Mouse (Mus musculus) embryonic facial prominence, embryonic 15.5 days (tissue): ENCODE measurements around the gene Gm21974. TPM values are rescaled to one million over a fixed set of nuclear protein-coding genes. Genes with fewer than 3 reads are reported as not detected.

Source experiments
- ATAC-seq: fragments of 200-750 bp; cut with Nextera tagmentation; 2 replicates; pipeline ENCODE4 v1.8.0; 2017; ENCODE audit warnings: low read depth, moderate TSS enrichment; ENCODE audit not compliant: insufficient number of reproducible peaks, low FRiP score, low TSS enrichment
- H3K27ac ChIP-seq: fragments of 300-500 bp; sonication (generic); replicated peaks from 2 replicates; pipeline ENCODE4 v1.5.1; 2015; ENCODE audit warnings: mild to moderate bottlenecking, inconsistent platforms
- H3K27me3 ChIP-seq: fragments of 300-500 bp; sonication (generic); 2 replicates; pipeline ENCODE4 v1.6.1; 2015; ENCODE audit warnings: inconsistent platforms
- H3K36me3 ChIP-seq: fragments of 300-500 bp; sonication (generic); 2 replicates; pipeline ENCODE4 v1.6.1; 2015; ENCODE audit warnings: mild to moderate bottlenecking, inconsistent platforms
- H3K4me1 ChIP-seq: fragments of 300-500 bp; sonication (generic); 2 replicates; pipeline ENCODE4 v1.6.1; 2015; ENCODE audit warnings: inconsistent platforms
- H3K4me2 ChIP-seq: fragments of 300-500 bp; sonication (generic); replicated peaks from 2 replicates; pipeline ENCODE4 v1.6.1; 2015; ENCODE audit warnings: mild to moderate bottlenecking, inconsistent platforms
- H3K4me3 ChIP-seq: fragments of 300-500 bp; sonication (generic); replicated peaks from 2 replicates; pipeline ENCODE4 v1.5.1; 2015; ENCODE audit warnings: mild to moderate bottlenecking, inconsistent platforms
- H3K9ac ChIP-seq: fragments of 300-500 bp; sonication (generic); 2 replicates; pipeline ENCODE4 v1.6.1; 2015; ENCODE audit warnings: inconsistent platforms
- H3K9me3 ChIP-seq: fragments of 300-500 bp; sonication (generic); replicated peaks from 2 replicates; pipeline ENCODE4 v1.6.1; 2016; ENCODE audit warnings: inconsistent platforms
- WGBS: fragments of 180-500 bp; shearing (Covaris S2); methylation state at CpG from one replicate; pipeline ENCODE4 v1.1.7; 2015; 5-methylcytosine and 5-hydroxymethylcytosine counted together
- polyA plus RNA-seq: library from polyadenylated mRNA; unstranded; fragments of >200 nt; fragmentation: Nextera tagmentation; extraction: Ambion mirVana; gene quantifications from 2 replicates; pipeline ENCODE4 v1.2.1, GENCODE M21; 2015

Gene Gm21974
- polyA plus RNA-seq, 1 experiment from 2014 or later: not detected

DNA sequence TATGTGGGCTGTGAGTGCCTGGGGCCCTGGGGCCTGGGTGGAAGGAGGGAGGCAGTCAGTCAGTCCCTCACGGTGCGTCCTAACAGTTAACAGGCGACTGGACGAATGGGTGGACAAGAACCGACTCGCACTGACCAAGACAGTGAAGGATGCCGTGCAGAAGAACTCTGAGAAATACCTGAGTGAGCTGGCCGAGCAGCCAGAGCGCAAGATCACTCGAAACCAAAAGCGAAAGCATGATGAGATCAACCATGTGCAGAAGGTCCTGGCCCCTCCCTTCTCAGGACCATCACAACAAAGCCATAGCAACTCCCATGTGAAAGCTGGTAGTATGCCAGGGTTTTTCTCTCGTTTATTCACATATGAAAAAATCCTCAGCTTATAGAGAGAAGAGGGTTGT, 20.0 kb upstream of the Gm21974 start:
- Histone ChIP-seq H3K27me3 (no peaks in the 10 kb centered on the region), H3K27ac (no peak overlapping the region), H3K9me3 (no peaks in the 10 kb centered on the region), H3K4me2 (no peak overlapping the region), H3K4me1 (peaks cover 14% of the 10 kb centered on the region), H3K9ac (no peak overlapping the region), H3K36me3 (peaks cover 38% of the 10 kb centered on the region), H3K4me3 (no peak overlapping the region)
- ATAC-seq: no peak
- 81% methylated on average over 12 of the region's 12 CpGs for WGBS

- WGBS: 15% methylated on average over 4 of the region's 4 CpGs
- peaks cover 14% of the 10 kb centered on the region for H3K4me1 ChIP-seq
- ATAC-seq: no peak
- peaks cover 44% of the 10 kb centered on the region for H3K36me3 ChIP-seq
- no peaks in the 10 kb centered on the region for H3K27me3 ChIP-seq
- H3K27ac ChIP-seq: peak overlapping the region; percentile 92; the same call in 1 of the 2 replicates
- peak overlapping the region; percentile 61 for H3K4me2 ChIP-seq
- H3K9me3 ChIP-seq: no peaks in the 10 kb centered on the region
- peak overlapping the region; percentile 72; the same call in 1 of the 2 replicates for H3K9ac ChIP-seq
- H3K4me3 ChIP-seq: peak overlapping the region; percentile 94
Observed at GRCm38 (mm10) chr7:127912938-127913337, 17.7 kb upstream of the Gm21974 start.

DNA sequence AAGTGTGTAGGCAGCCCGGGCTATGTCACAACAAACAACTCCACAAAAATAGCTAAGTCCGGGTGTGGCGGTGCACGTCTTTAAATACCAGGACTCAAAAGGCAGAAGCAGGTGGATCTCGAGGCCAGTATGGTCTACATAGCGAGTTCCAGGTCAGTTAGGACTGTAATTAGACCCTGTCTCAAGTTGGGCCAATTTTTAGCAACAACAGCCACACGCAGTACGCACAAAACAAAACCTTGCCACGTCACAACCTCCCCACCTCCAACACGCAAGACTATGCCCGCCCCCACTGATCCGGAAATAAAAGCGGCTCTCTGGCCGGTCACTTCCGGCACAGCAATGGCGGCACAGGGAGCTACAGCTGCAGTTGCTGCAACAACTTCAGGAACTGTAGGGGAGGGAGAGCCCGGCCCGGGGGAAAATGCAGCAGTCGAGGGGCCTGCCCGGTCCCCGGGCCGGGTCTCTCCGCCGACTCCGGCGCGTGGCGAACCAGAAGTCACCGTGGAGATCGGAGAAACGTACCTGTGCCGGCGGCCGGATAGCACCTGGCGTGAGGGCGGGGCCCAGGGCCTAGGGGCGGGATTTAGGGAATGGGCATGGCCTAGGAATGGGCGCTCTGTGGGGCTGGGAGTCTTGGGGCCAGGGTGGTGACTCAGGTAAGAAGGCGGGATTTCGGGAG, 17.1 kb upstream of the Gm21974 start, which contains the start of gene Kat8:
Kat8 (plus strand) TSS at position 327 of the 682 bp plus-strand sequence.
- no peaks in the 10 kb centered on the region for H3K27me3 ChIP-seq
- H3K4me1 ChIP-seq: peaks cover 14% of the 10 kb centered on the region
- 1% methylated on average over 40 of the region's 40 CpGs for WGBS
- H3K9ac ChIP-seq: peak within 1 kb of the TSS; percentile 72
- H3K36me3 ChIP-seq: peaks cover 47% of the 10 kb centered on the region
- H3K9me3 ChIP-seq: no peaks in the 10 kb centered on the region
- peak within 1 kb of the TSS; percentile 92 for H3K27ac ChIP-seq
- ATAC-seq: peak; percentile 92
- H3K4me2 ChIP-seq: peak within 1 kb of the TSS; percentile 61
- peak within 1 kb of the TSS; percentile 94 for H3K4me3 ChIP-seq

- peaks cover 44% of the 10 kb centered on the region for H3K36me3 ChIP-seq
- H3K27me3 ChIP-seq: no peaks in the 10 kb centered on the region
- WGBS: 89% methylated on average over 4 of the region's 4 CpGs
- no peak overlapping the region for H3K9ac ChIP-seq
- H3K4me2 ChIP-seq: no peak overlapping the region
- H3K27ac ChIP-seq: no peak overlapping the region
- no peaks in the 10 kb centered on the region for H3K9me3 ChIP-seq
- no peak overlapping the region for H3K4me3 ChIP-seq
- no peak for ATAC-seq
- peaks cover 27% of the 10 kb centered on the region for H3K4me1 ChIP-seq
Observed at GRCm38 (mm10) chr7:127908656-127909055, 13.4 kb upstream of the Gm21974 start.

GRCm38 (mm10) chr7:127907939-127908338, 12.7 kb upstream of the Gm21974 start:
- no peak overlapping the region for H3K9ac ChIP-seq
- WGBS: 96% methylated on average over 12 of the region's 12 CpGs
- no peak for ATAC-seq
- H3K27me3 ChIP-seq: no peaks in the 10 kb centered on the region
- no peak overlapping the region for H3K4me3 ChIP-seq
- H3K4me2 ChIP-seq: no peak overlapping the region
- H3K27ac ChIP-seq: no peak overlapping the region
- peaks cover 22% of the 10 kb centered on the region for H3K4me1 ChIP-seq
- no peaks in the 10 kb centered on the region for H3K9me3 ChIP-seq
- H3K36me3 ChIP-seq: peaks cover 44% of the 10 kb centered on the region

DNA sequence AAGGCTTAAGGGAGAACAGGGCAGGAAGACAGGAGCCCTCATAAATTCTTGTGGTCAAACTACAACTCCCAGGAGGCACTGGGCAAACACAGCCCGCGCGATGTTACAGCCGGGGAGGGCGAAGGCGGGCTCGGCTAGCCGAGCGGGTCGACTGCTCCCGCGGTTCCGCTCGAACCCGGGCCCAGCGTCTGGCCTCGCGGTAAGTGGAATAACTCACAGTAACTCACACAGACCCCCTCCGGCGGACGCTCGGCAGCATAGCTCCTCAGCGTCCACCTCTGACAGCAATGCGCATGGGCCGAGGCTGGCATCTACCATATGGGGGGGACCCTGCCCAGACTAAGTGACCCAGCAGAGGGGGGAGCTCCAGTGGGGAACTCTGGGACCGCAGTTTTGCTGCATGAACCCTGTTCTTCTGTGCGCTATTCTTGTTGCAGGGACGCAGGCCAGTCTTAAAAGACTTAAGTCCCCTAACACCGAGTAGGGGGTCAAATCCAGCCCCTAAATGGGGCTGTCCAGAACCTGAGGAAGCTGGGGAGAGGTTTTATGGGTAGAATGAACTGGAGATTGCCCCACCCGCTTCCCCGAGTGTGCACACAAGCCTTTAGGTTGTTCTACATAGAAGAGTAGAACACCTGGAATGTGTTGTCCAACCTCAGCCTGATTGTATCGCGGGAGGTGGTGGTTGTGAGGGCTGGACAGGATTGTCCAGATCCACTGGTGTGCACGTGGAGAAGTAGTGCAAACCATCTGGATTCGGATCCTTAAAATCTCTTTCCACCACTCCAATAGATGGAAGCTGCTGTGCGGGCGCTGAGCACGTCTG, 8.9 kb upstream of the Gm21974 start, which contains the start of gene Bckdk:
Bckdk (plus strand) TSS at position 112 of the 826 bp plus-strand sequence.
- peak within 1 kb of the TSS; percentile 90 for H3K9ac ChIP-seq
- H3K27me3 ChIP-seq: no peaks in the 10 kb centered on the region
- H3K36me3 ChIP-seq: peaks cover 43% of the 10 kb centered on the region
- peak within 1 kb of the TSS; percentile 78 for H3K4me3 ChIP-seq
- peak within 1 kb of the TSS; percentile 83 for H3K4me2 ChIP-seq
- peak within 1 kb of the TSS; percentile 92 for H3K27ac ChIP-seq
- peak; percentile 90 for ATAC-seq
- 4% methylated on average over 38 of the region's 38 CpGs for WGBS
- no peaks in the 10 kb centered on the region for H3K9me3 ChIP-seq
- peaks cover 13% of the 10 kb centered on the region for H3K4me1 ChIP-seq

GRCm38 (mm10) chr7:127901772-127902171, 6.5 kb upstream of the Gm21974 start:
- H3K27ac ChIP-seq: no peak overlapping the region
- H3K9ac ChIP-seq: no peak overlapping the region
- peaks cover 19% of the 10 kb centered on the region for H3K36me3 ChIP-seq
- peaks cover 13% of the 10 kb centered on the region for H3K4me1 ChIP-seq
- WGBS: 82% methylated on average over 2 of the region's 2 CpGs
- no peaks in the 10 kb centered on the region for H3K9me3 ChIP-seq
- ATAC-seq: no peak
- no peak overlapping the region for H3K4me2 ChIP-seq
- no peaks in the 10 kb centered on the region for H3K27me3 ChIP-seq
- H3K4me3 ChIP-seq: no peak overlapping the region

GRCm38 (mm10) chr7:127899997-127900396, 4.7 kb upstream of the Gm21974 start:
- 35% methylated on average over 7 of the region's 7 CpGs for WGBS
- H3K4me2 ChIP-seq: no peak overlapping the region
- H3K9ac ChIP-seq: no peak overlapping the region
- H3K36me3 ChIP-seq: 0 out of 2 replicates have a peak, but pooled peaks cover 2% of the 10 kb centered on the region
- H3K4me3 ChIP-seq: no peak overlapping the region
- no peak for ATAC-seq
- H3K9me3 ChIP-seq: no peaks in the 10 kb centered on the region
- H3K27ac ChIP-seq: no peak overlapping the region
- peaks cover 10% of the 10 kb centered on the region for H3K4me1 ChIP-seq
- no peaks in the 10 kb centered on the region for H3K27me3 ChIP-seq

- H3K4me2 ChIP-seq: no peak overlapping the region
- H3K4me1 ChIP-seq: peaks cover 14% of the 10 kb centered on the region
- ATAC-seq: no peak
- no peak overlapping the region for H3K4me3 ChIP-seq
- no peaks in the 10 kb centered on the region for H3K27me3 ChIP-seq
- H3K9ac ChIP-seq: no peak overlapping the region
- H3K9me3 ChIP-seq: no peaks in the 10 kb centered on the region
- H3K27ac ChIP-seq: no peak overlapping the region
- peaks cover 1% of the 10 kb centered on the region; the same call in 1 of the 2 replicates for H3K36me3 ChIP-seq
- WGBS: 32% methylated on average over 10 of the region's 10 CpGs
Observed at GRCm38 (mm10) chr7:127898179-127898956, 3.1 kb upstream of the Gm21974 start.

DNA sequence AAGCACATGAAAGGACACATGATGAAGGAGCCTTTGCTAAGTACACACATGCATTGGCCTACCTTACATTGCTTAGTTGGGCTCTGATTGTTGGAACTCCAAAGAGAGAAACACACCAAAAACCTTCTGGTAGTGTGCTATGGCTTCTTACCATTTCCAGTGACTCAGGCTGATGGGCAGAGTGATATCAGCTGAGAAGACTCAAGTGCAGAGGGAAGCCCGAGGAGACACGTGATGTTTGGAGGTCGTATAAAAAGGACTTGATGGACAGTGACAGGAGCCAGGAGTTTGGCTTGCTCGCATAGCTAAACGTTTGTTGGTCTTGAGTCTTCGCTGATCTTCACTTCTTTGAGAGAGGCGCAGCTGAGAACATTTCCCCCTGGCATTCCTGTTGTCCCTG, 2.3 kb upstream of the Gm21974 start:
- no peaks in the 10 kb centered on the region for H3K9me3 ChIP-seq
- no peak overlapping the region for H3K27ac ChIP-seq
- H3K4me3 ChIP-seq: no peak overlapping the region
- ATAC-seq: no peak
- no peak overlapping the region for H3K4me2 ChIP-seq
- H3K9ac ChIP-seq: no peak overlapping the region
- peaks cover 14% of the 10 kb centered on the region for H3K4me1 ChIP-seq
- H3K27me3 ChIP-seq: no peaks in the 10 kb centered on the region
- 85% methylated on average over 7 of the region's 7 CpGs for WGBS
- H3K36me3 ChIP-seq: peaks cover 8% of the 10 kb centered on the region; the same call in 1 of the 2 replicates

- Histone ChIP-seq H3K36me3 (peaks cover 8% of the 10 kb centered on the region; the same call in 1 of the 2 replicates), H3K27me3 (no peaks in the 10 kb centered on the region), H3K27ac (no peak overlapping the region), H3K9ac (no peak overlapping the region), H3K4me2 (no peak overlapping the region), H3K4me3 (no peak overlapping the region), H3K9me3 (no peaks in the 10 kb centered on the region), H3K4me1 (peaks cover 14% of the 10 kb centered on the region)
- ATAC-seq: no peak
- WGBS: 59% methylated on average over 13 of the region's 13 CpGs
Observed at GRCm38 (mm10) chr7:127896384-127896783, 1.1 kb upstream of the Gm21974 start.
